Mouse (Mus musculus) ES-E14 (cell line): ENCODE measurements around the gene Lmx1a. TPM values are rescaled to one million over a fixed set of nuclear protein-coding genes. Genes with fewer than 3 reads are reported as not detected.

ENCODE experiments used
- DNase-seq: peaks from one replicate; pipeline ENCODE4 v3.0.0-alpha.2; 2013; ENCODE audit warnings: low read depth, low spot score
- H3K27ac ChIP-seq: 2 replicates; pipeline ENCODE4 v1.5.1; 2012; ENCODE audit warnings: low read depth, mild to moderate bottlenecking, low read length, moderate library complexity, mixed read lengths; ENCODE audit not compliant: poor library complexity, insufficient read depth, severe bottlenecking
- H3K36me3 ChIP-seq: 2 replicates; pipeline ENCODE4 v1.6.1; 2012; ENCODE audit warnings: mild to moderate bottlenecking, low read length, moderate library complexity, mixed read lengths; ENCODE audit not compliant: control insufficient read depth, poor library complexity, insufficient read depth, severe bottlenecking
- H3K4me1 ChIP-seq, 2 experiments: fragments of 150-350 bp in 1 of 2; sonication (generic) in 1 of 2; 2 replicates each; pipeline ENCODE4 v1.6.1; 2012; ENCODE audit warnings: low read length in 2 of 2, mild to moderate bottlenecking in 1 of 2, mixed read lengths in 1 of 2; ENCODE audit not compliant: control insufficient read depth in 2 of 2, insufficient read depth in 2 of 2, poor library complexity in 1 of 2
- H3K4me3 ChIP-seq, 2 experiments: fragments of 150-350 bp in 1 of 2; sonication (generic) in 1 of 2; 2 replicates each; pipeline ENCODE4 v1.5.1; 2012; ENCODE audit warnings: low read length in 2 of 2, low read depth in 1 of 2, mild to moderate bottlenecking in 1 of 2, mixed read lengths in 1 of 2; ENCODE audit not compliant: insufficient read depth in 1 of 2, poor library complexity in 1 of 2, severe bottlenecking in 1 of 2
- H3K9ac ChIP-seq: 2 replicates; pipeline ENCODE4 v1.6.1; 2012; ENCODE audit warnings: low read depth, mild to moderate bottlenecking, low read length, mixed read lengths; ENCODE audit not compliant: poor library complexity, insufficient read depth, severe bottlenecking
- H3K9me3 ChIP-seq: fragments of 150-350 bp; sonication (generic); 2 replicates; pipeline ENCODE4 v1.6.1; 2012; ENCODE audit warnings: low read depth, mild to moderate bottlenecking, low read length; ENCODE audit not compliant: control insufficient read depth, insufficient read depth
- CHD2 ChIP-seq: IDR thresholded peaks from 2 replicates; pipeline ENCODE4 v1.6.1; 2014; ENCODE audit warnings: mild to moderate bottlenecking, low read depth, low read length, inconsistent platforms
- HCFC1 ChIP-seq: IDR thresholded peaks from 2 replicates; pipeline ENCODE4 v1.6.1; 2012; ENCODE audit warnings: low read length, inconsistent platforms, borderline replicate concordance; ENCODE audit not compliant: insufficient read depth
- MAFK ChIP-seq: IDR thresholded peaks from 2 replicates; pipeline ENCODE4 v1.6.1; 2014; ENCODE audit warnings: mild to moderate bottlenecking, low read depth, low read length, inconsistent platforms; ENCODE audit not compliant: insufficient read depth
- ZC3H11A ChIP-seq: IDR thresholded peaks from 2 replicates; pipeline ENCODE4 v1.6.1; 2012; ENCODE audit warnings: low read depth, mild to moderate bottlenecking, inconsistent platforms, low read length, borderline replicate concordance
- ZNF384 ChIP-seq: IDR thresholded peaks from 2 replicates; pipeline ENCODE4 v1.6.1; 2012; ENCODE audit warnings: low read depth, low read length, inconsistent platforms
- in situ Hi-C, 2 experiments: fragments of 600-800 bp; cut with MboI; formaldehyde crosslinking; loops; one replicate each; pipeline ENCODE4 v1.15.1; 2025; ENCODE audit warnings: low sequenced_read_pairs in 2 of 2, inconsistent platforms in 1 of 2; ENCODE audit not compliant: unreplicated experiment in 2 of 2
- total RNA-seq: library from RNA; depleted of rRNA; stranded (reverse); fragments of 300-350 nt; gene quantifications from 2 replicates; pipeline ENCODE4 v1.2.3, GENCODE M21; 2012

The Lmx1a gene
- total RNA-seq, 1 experiment: 1.4 TPM

DNA sequence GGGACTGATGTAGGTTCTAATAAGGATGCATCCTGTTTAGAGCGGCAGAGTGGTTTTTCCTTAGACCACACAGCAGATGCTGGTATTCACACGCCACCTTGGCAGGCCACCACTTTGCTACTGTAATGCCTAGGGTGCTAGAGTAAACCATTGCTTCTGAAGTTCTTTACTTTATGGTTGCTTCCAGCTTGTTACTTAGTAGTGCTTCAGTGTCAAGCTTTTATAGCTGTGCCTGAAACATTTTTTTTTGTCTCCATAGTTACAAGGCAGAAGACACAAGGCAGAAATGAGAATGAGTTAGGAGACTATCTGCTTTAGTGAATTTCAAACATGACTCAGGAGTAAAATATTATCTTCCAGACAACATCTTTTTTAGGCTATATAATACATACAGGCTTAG, 95.0 kb downstream of the Lmx1a start:
- H3K36me3 ChIP-seq: no peaks in the 10 kb centered on the region
- no peak overlapping the region for H3K9ac ChIP-seq
- no peaks in the 10 kb centered on the region for H3K9me3 ChIP-seq
- H3K4me3 ChIP-seq: no peak overlapping the region
- no peak overlapping the region for H3K27ac ChIP-seq
- no peaks in the 10 kb centered on the region for H3K4me1 ChIP-seq
- in situ Hi-C loops: no loop called here
- TF ChIP-seq CHD2 (no peak), ZC3H11A (no peak), MAFK (no peak), HCFC1 (no peak), ZNF384 (no peak)
- DNase-seq: no peak

DNA sequence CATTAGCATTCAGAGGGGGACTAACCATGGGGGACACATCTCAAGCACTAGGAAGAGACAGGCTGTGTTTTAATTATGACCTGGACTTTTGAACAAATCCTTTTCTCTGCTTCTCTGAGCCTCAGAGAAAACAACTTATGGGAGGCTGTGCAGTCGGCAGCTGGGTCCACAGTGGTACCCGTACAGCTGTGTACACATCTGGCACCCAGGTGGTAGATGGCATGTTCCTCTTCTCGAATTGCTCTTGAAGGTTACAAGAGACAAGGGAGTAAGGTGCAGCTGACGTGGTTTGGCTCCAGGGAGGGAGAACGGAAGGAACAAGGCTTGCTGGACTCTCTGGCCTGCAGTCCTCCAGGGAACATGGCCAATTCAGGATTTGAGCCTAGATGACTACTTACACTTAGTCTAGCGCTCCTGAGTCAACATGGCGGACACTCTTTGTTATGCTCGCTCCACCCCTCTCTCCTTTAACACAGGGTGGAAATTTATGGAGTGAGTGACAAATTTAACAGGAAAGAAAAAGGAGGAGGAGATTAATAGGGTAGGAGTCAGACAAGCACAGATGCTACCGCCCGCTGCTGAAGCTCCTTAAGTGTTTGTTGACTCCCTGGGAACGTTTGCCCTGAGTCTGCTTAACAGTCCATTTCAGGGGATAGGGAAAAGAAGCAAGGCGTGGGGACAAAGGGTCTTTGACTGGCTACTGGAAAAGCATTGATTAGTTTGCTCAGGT, 99.8 kb downstream of the Lmx1a start:
- in situ Hi-C loops: no loop called here
- H3K9ac ChIP-seq: no peak overlapping the region
- no peak for DNase-seq
- H3K9me3 ChIP-seq: no peaks in the 10 kb centered on the region
- TF ChIP-seq HCFC1 (no peak), MAFK (no peak), CHD2 (no peak), ZNF384 (no peak), ZC3H11A (no peak)
- H3K4me3 ChIP-seq: no peak overlapping the region
- no peak overlapping the region for H3K27ac ChIP-seq
- no peaks in the 10 kb centered on the region for H3K4me1 ChIP-seq
- H3K36me3 ChIP-seq: no peaks in the 10 kb centered on the region

DNA sequence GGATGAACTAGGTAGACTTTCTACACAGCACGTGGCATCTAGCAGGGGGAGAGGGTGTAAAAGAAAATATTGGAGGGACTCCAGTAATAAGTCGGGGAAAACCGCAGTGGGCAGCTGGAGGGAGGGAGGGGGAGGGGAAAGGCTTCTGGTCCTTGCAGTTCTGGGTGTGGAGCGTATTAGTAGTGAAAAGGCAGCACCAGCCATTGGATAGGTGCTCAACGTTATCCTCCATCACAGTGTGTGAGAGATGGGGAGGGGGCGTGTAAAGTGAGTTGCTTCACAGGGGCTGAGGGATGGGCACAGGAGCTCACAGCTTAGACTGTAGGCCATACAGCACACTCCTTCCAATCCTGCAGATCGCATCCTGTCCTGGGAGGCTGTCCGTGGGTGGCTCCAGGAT, 100.4 kb downstream of the Lmx1a start:
- Histone ChIP-seq H3K9me3 (no peaks in the 10 kb centered on the region), H3K4me1 (no peaks in the 10 kb centered on the region), H3K36me3 (no peaks in the 10 kb centered on the region), H3K27ac (no peak overlapping the region), H3K4me3 (no peak overlapping the region), H3K9ac (no peak overlapping the region)
- in situ Hi-C loops: no loop called here
- no peak for DNase-seq
- TF ChIP-seq HCFC1 (no peak), ZNF384 (no peak), CHD2 (no peak), ZC3H11A (no peak), MAFK (no peak)

DNA sequence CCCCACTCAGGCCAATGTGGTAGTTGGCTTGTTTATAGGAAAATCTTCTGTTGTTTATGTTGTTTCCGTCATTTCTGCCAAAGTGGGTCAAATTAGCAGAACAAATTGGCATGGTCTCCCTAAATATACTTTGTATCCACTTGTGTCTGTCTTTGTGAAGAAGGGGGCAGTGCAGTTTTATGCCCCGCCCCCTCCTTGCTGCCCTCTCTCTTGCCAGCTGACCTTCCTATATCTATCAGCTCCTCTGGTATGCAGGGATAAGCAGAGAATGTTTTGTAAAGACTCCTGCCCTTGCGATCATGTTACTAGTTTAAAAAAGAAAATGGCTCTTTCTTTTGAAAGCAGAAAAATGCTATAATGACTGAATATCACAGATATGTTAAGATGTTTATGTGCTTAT, 101.7 kb downstream of the Lmx1a start:
- H3K9ac ChIP-seq: no peak overlapping the region

DNA sequence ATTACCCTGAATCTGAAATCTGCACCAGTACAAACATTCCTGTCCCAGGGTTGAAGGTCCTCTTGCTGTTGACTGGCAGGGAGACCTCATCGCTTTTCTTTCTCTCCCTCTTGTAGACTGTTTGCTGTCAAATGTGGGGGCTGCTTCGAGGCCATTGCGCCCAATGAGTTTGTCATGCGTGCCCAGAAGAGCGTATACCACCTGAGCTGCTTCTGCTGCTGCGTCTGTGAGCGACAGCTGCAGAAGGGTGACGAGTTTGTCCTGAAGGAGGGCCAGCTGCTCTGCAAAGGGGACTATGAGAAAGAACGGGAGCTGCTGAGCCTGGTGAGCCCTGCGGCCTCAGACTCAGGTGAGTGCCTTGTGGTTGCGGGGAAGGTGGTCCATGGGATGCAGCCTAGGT, 102.2 kb downstream of the Lmx1a start:
- no peaks in the 10 kb centered on the region for H3K4me1 ChIP-seq
- no peaks in the 10 kb centered on the region for H3K9me3 ChIP-seq
- no peak for DNase-seq
- no peak overlapping the region for H3K27ac ChIP-seq
- TF ChIP-seq HCFC1 (no peak), ZNF384 (no peak), ZC3H11A (no peak), CHD2 (no peak), MAFK (no peak)
- H3K36me3 ChIP-seq: no peaks in the 10 kb centered on the region
- no peak overlapping the region for H3K4me3 ChIP-seq
- in situ Hi-C loops: no loop called here
- no peak overlapping the region for H3K9ac ChIP-seq

More for the DNA sequence above, 101.7 kb downstream of the Lmx1a start:
- Histone ChIP-seq H3K4me1 (no peaks in the 10 kb centered on the region), H3K4me3 (no peak overlapping the region), H3K27ac (no peak overlapping the region), H3K9me3 (no peaks in the 10 kb centered on the region), H3K36me3 (no peaks in the 10 kb centered on the region)
- TF ChIP-seq ZC3H11A: no peak
- DNase-seq: no peak
- in situ Hi-C loops: no loop called here
